Mouse (Mus musculus): ENCODE data around the gene Knstrn. TPM values are rescaled to one million over a fixed set of nuclear protein-coding genes. Genes with fewer than 3 reads are reported as not detected.

Gene Knstrn
- polyA plus RNA-seq, 1 experiment from 2014 or later = 125 TPM

DNA sequence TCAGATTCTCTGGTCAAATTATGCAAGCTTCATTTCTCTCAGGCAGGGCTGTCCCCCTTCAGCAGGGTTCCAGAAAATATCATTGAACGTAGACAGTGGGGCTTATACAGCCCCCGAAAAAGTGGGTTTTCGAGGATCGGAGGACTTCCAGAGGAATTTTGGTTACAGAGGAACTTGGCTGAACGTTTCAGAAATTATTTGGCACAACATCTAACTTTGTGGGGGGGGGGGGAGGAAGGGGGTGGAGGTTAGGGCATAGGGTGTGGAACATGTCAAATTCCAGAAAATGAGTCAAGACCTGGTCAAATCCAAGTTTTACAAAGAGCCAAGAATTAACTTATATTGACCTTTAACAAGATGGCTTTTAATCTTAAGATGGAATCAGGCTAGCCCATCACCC is 15.3 kb downstream of the Knstrn start:
- ATAC-seq (ENCODE audit: insufficient number of reproducible peaks, insufficient read depth, low FRiP score, low TSS enrichment) = no peak

DNA sequence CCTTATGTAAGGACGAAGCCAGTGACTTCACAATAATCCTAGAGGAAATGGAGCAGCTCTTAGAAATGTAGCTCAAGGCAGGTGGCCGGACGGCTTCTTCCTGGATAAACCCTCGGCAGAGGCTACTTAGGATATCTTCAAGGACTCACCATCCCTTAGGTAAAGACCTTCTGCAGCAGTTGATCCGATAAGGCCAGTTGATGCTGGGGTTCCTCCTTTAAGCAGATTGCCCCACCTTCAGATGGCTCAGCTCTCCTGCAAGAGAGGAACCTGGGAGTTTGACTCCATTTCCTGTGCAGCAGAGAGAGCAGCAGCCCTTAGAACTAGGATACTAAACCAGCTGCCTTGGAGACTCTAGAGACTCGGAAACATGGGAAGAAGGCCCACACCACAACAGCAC is 20.3 kb downstream of the Knstrn start:
- no peaks in the 10 kb centered on the region for H3K27me3 ChIP-seq
- no peak overlapping the region for H3K27ac ChIP-seq
- no peak overlapping the region for H3K9ac ChIP-seq
- ATAC-seq (ENCODE audit: insufficient number of reproducible peaks, insufficient read depth, low FRiP score, low TSS enrichment) = no peak
- 90% methylated on average over 6 of the region's 6 CpGs for WGBS
- H3K4me2 ChIP-seq (replicated peaks) = no peak overlapping the region
- no peaks in the 10 kb centered on the region for H3K9me3 ChIP-seq
- H3K4me1 ChIP-seq = no peaks in the 10 kb centered on the region
- H3K36me3 ChIP-seq = peaks cover 54% of the 10 kb centered on the region
- no peak overlapping the region for H3K4me3 ChIP-seq

More for the DNA sequence above, 15.3 kb downstream of the Knstrn start:
- peaks cover 67% of the 10 kb centered on the region for H3K36me3 ChIP-seq
- no peak overlapping the region for H3K4me3 ChIP-seq
- H3K4me1 ChIP-seq = no peaks in the 10 kb centered on the region
- H3K9ac ChIP-seq = no peak overlapping the region
- no peak overlapping the region for H3K4me2 ChIP-seq (replicated peaks)
- H3K9me3 ChIP-seq = no peaks in the 10 kb centered on the region; the same call in 1 of the 2 replicates
- H3K27ac ChIP-seq = no peak overlapping the region
- WGBS = 95% methylated on average over 5 of the region's 5 CpGs
- H3K27me3 ChIP-seq = no peaks in the 10 kb centered on the region

DNA sequence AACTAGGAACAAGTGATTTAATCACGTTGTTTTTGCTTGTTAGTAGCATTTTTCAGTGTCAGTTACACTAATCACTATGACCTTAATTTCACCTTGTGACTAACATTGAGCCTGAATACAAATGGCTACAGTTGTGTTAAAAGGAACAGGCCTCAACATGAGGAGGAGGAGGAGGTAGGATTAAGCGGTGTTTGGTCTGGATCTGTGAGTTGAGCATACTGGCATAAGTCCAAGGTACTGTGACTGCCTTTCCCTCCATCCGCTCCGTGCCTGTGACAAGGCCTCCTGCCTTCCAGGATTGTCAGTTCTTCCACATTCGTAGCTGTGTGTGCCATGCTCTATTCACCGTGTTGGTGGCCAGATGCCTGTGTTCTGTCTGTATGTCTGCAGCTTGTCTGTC is 21.3 kb downstream of the Knstrn start:
- 87% methylated on average over 6 of the region's 6 CpGs for WGBS
- Histone ChIP-seq H3K4me3 (no peak overlapping the region), H3K9ac (no peak overlapping the region), H3K4me1 (no peaks in the 10 kb centered on the region), H3K36me3 (peaks cover 54% of the 10 kb centered on the region), H3K9me3 (no peaks in the 10 kb centered on the region), H3K27ac (no peak overlapping the region), H3K27me3 (no peaks in the 10 kb centered on the region), H3K4me2 (replicated peaks) (no peak overlapping the region)
- no peak for ATAC-seq (ENCODE audit: insufficient number of reproducible peaks, insufficient read depth, low FRiP score, low TSS enrichment)

DNA sequence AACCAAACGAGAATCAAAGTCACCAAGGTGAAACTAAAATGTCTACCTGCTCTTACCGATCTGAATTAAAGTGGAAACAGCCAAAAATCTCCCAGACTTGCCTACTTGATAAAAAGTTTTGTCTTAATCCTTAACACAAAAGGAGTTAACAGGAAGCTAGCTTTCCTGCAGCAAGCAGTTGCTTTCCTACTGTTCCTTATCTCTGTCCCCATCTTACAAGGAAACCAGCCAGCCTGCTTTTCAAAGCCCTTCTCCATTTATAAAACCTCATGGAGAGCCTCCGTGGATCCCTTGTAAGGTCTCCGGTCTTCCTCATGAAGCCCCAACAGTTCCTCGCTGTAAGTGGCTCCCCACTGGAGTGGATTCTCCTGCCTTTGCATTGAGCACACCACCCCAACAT is 24.5 kb downstream of the Knstrn start:
- Histone ChIP-seq H3K9ac (no peak overlapping the region), H3K4me3 (no peak overlapping the region), H3K9me3 (no peaks in the 10 kb centered on the region), H3K4me2 (replicated peaks) (no peak overlapping the region), H3K27ac (no peak overlapping the region), H3K27me3 (no peaks in the 10 kb centered on the region), H3K4me1 (no peaks in the 10 kb centered on the region), H3K36me3 (peaks cover 27% of the 10 kb centered on the region)
- WGBS = 41% methylated on average over 5 of the region's 5 CpGs
- ATAC-seq (ENCODE audit: insufficient number of reproducible peaks, insufficient read depth, low FRiP score, low TSS enrichment) = no peak

DNA sequence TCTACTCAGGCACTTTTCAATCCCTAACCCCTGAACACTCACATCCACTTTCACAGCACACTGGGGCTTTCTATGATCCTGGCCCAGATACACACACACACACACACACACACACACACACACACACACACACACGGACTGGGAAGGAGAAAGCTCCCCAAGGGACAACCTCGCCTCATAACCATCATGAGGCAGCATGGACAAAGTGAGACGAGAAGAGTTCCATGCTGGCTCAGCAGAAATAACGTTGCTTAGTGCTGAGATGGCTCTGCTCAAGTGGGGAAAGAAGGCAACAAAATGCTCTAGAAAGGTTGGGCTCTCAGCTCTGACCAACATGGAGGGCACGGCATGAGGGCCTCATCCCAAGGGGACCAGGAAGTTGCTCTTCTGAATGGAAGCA is 27.4 kb downstream of the Knstrn start:
- H3K4me2 ChIP-seq (replicated peaks) = no peak overlapping the region
- WGBS = 74% methylated on average over 5 of the region's 5 CpGs
- H3K4me1 ChIP-seq = no peaks in the 10 kb centered on the region
- no peaks in the 10 kb centered on the region for H3K27me3 ChIP-seq
- ATAC-seq (ENCODE audit: insufficient number of reproducible peaks, insufficient read depth, low FRiP score, low TSS enrichment) = no peak
- no peak overlapping the region for H3K9ac ChIP-seq
- H3K9me3 ChIP-seq = no peaks in the 10 kb centered on the region
- H3K4me3 ChIP-seq = no peak overlapping the region
- no peak overlapping the region for H3K27ac ChIP-seq
- 0 out of 2 replicates have a peak, but pooled peaks cover 3% of the 10 kb centered on the region for H3K36me3 ChIP-seq

DNA sequence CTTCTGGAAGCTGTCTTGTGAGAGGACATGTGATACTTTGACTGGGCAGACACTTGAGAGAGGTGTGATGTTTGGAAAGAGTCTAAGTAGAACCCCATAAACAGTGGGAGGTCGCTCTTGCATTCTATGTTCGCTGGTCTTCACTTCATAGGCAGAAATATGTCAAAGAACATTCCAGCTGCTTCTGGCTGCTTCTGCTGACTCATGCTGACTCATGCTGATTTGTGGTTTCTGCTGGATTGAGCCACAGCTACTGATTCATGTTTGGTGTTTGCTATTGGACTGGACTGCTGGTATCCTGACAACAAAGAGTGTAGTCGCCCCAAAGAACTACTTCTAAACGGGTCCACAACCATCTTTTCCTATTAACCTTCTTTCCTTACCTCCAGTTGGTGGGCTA is 28.0 kb downstream of the Knstrn start:
- H3K4me3 ChIP-seq = no peak overlapping the region
- H3K4me1 ChIP-seq = no peaks in the 10 kb centered on the region
- no peak overlapping the region for H3K27ac ChIP-seq
- H3K9me3 ChIP-seq = no peaks in the 10 kb centered on the region
- H3K9ac ChIP-seq = no peak overlapping the region
- ATAC-seq (ENCODE audit: insufficient number of reproducible peaks, insufficient read depth, low FRiP score, low TSS enrichment) = no peak
- H3K27me3 ChIP-seq = no peaks in the 10 kb centered on the region
- WGBS = 81% methylated on average over 4 of the region's 4 CpGs
- no peak overlapping the region for H3K4me2 ChIP-seq (replicated peaks)
- H3K36me3 ChIP-seq = no peaks in the 10 kb centered on the region

DNA sequence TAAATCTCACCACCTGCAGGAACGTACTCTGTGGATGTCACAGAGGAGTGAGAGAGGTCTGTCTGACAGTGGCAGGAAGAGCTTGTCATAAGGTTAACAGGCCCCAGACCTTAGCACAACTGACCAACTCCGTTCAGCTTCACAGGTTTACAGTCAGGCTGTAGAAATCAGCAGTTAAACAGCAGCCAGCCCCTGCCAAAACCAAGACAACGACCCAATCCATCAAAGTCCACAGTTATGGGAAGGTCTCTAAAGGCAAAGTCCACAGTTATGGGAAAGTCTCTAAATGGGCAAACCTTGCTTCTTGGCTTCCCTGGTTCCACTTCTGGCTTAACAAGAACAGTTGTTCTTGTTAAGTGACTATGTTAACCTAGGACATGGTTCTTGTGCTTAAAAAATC is 30.6 kb downstream of the Knstrn start:
- Histone ChIP-seq H3K9me3 (no peaks in the 10 kb centered on the region), H3K4me3 (no peak overlapping the region), H3K36me3 (no peaks in the 10 kb centered on the region), H3K27me3 (no peaks in the 10 kb centered on the region), H3K27ac (no peak overlapping the region), H3K9ac (no peak overlapping the region), H3K4me1 (no peaks in the 10 kb centered on the region), H3K4me2 (replicated peaks) (no peak overlapping the region)
- WGBS = 79% methylated on average over 3 of the region's 3 CpGs
- ATAC-seq (ENCODE audit: insufficient number of reproducible peaks, insufficient read depth, low FRiP score, low TSS enrichment) = no peak

DNA sequence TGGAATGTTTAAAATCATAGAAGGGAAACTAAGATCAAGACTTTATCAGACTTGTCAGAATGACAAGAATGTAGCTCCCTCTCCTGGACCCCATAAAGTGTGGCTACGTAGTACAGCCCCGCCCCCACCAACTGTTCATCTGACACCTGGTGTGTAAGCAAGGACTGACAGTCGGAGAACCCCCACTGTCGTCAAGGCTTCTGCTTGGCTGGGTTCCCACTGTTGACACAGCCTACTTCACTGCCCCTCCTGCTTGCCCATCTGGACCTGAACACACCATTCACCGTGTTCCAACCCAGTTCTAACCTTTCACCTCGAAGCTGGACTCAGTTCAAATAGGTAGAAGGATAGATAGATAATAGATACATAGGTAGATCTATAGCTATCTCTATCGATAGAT is 32.4 kb downstream of the Knstrn start:
- Histone ChIP-seq H3K27me3 (no peaks in the 10 kb centered on the region), H3K4me2 (replicated peaks) (no peak overlapping the region), H3K27ac (no peak overlapping the region), H3K9me3 (no peaks in the 10 kb centered on the region), H3K9ac (no peak overlapping the region), H3K4me1 (no peaks in the 10 kb centered on the region), H3K36me3 (no peaks in the 10 kb centered on the region), H3K4me3 (no peak overlapping the region)
- ATAC-seq (ENCODE audit: insufficient number of reproducible peaks, insufficient read depth, low FRiP score, low TSS enrichment) = no peak
- 58% methylated on average over 7 of the region's 7 CpGs for WGBS

DNA sequence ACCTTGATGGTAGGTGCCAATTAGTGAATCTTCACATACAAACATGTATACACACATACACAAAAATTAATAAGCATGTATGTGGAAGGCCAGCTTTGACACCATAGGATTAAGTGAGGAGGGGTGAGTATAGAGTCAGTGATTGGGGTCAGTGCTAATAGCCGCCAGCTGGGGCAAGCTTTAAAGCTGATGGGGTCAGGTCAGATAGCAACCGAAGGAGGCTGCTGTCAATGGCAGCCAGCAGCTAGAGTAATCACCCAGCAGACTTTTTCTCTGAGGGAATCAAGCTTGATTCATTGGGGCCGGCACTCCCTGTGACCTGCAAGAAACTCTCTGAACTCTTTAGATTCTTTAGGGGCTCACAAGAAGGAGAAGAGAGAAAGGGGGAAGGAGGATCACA is 38.0 kb downstream of the Knstrn start:
- no peaks in the 10 kb centered on the region for H3K4me1 ChIP-seq
- 12% methylated on average over 3 of the region's 3 CpGs for WGBS
- no peak for ATAC-seq (ENCODE audit: insufficient number of reproducible peaks, insufficient read depth, low FRiP score, low TSS enrichment)

DNA sequence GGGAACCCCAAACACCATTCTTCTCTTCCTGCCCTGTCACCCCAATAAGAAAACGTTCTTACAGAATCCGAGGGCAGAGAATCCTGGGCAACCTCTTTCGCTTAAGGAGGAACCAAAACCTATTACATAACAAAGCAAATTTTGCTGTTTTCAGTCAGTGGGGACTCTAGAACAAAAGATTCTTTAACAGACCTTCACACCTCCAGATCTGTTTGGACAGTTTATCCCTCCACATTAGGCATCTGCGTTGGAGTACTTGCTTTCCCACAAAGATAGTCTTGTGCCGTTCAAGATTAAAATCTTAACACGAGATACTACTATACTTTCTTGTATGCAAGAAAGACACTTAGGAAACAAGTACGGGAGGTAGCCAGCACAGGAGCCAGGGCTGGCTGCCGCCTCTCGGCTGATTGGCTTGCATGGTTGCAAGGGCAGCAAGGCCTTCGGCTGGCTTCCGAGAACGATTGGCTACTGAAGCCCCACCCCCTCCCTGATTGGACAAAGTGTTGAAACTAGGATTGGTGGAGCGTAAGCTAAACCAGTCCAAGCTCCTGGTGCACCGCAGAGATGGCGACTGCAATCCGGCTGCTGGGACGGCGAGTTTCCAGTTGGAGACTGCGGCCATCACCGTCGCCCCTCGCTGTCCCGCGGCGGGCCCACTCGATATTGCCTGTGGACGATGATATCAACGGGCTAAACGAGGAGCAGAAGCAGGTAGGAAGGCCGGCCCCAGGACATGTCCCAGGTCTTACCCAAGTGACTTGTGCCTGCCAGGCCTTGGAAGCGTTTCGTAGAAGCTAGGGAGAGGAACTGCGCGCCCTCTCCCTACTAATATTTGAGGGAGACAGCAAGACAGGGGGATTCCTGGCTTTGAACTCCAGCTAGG is 47.9 kb downstream of the Knstrn start, which contains the start of gene Ivd:
Gene Ivd, plus strand, starts transcription at position 501 of the 886 bp plus-strand sequence.
- peak within 1 kb of the TSS; percentile 82 for H3K9ac ChIP-seq
- peak within 1 kb of the TSS; percentile 54; the same call in 1 of the 2 replicates for H3K27ac ChIP-seq
- H3K9me3 ChIP-seq = no peaks in the 10 kb centered on the region
- peaks cover 21% of the 10 kb centered on the region for H3K36me3 ChIP-seq
- peak within 1 kb of the TSS; percentile 66 for H3K4me3 ChIP-seq
- peak within 1 kb of the TSS; percentile 78 for H3K4me2 ChIP-seq (replicated peaks)
- peak; percentile 98 for ATAC-seq (ENCODE audit: insufficient number of reproducible peaks, insufficient read depth, low FRiP score, low TSS enrichment)
- under 1% methylated on average over 34 of the region's 34 CpGs for WGBS
- peaks cover 10% of the 10 kb centered on the region for H3K4me1 ChIP-seq
- H3K27me3 ChIP-seq = no peaks in the 10 kb centered on the region

More for the DNA sequence above, 38.0 kb downstream of the Knstrn start:
- no peak overlapping the region for H3K27ac ChIP-seq
- H3K36me3 ChIP-seq = no peaks in the 10 kb centered on the region
- no peaks in the 10 kb centered on the region for H3K9me3 ChIP-seq
- H3K27me3 ChIP-seq = no peaks in the 10 kb centered on the region
- no peak overlapping the region for H3K4me2 ChIP-seq (replicated peaks)
- H3K4me3 ChIP-seq = no peak overlapping the region
- no peak overlapping the region for H3K9ac ChIP-seq

DNA sequence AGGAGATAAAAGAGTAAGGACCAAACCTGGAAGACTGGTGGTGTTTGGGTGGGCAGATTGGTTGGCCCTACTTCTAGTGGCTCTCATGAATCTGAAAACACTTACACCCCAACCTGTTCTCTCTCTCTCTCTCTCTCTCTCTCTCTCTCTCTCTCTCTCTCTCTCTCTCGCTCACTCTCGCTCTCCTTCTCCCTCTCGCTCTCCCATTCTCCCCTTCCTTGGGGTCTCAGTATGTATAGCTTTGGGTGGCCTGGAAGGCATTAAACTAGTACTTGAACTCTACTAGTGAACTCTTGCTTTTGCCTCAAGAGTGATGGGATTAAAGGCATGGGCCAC is 48.5 kb downstream of the Knstrn start:
- H3K4me1 ChIP-seq = peaks cover 10% of the 10 kb centered on the region
- H3K4me3 ChIP-seq = peak overlapping the region; percentile 66
- H3K36me3 ChIP-seq = peaks cover 21% of the 10 kb centered on the region
- H3K27ac ChIP-seq = peak overlapping the region; percentile 54; the same call in 1 of the 2 replicates
- H3K27me3 ChIP-seq = no peaks in the 10 kb centered on the region
- no peak for ATAC-seq (ENCODE audit: insufficient number of reproducible peaks, insufficient read depth, low FRiP score, low TSS enrichment)
- WGBS = 25% methylated on average over 2 of the region's 3 CpGs
- peak overlapping the region; percentile 78 for H3K4me2 ChIP-seq (replicated peaks)
- peak overlapping the region; percentile 82 for H3K9ac ChIP-seq
- no peaks in the 10 kb centered on the region for H3K9me3 ChIP-seq

DNA sequence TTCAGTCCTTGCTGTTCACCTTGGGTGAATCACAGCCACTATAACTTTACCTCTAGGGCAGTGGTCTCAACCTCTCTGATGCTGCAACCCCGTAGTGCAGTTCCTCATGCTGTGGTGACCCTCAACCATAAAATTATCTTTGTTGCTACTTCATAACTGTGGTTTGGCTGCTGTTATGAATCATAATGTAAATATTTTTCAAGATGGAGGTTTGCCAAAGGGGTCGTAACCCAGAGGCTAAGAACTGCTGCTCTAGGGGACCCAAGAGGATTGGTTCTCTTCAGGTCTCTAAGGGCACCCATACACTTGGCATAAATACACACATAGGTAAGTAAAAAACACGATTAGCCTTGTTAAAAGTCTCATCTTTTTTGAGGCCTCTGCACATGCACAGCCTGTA is 56.8 kb downstream of the Knstrn start:
- H3K4me1 ChIP-seq = no peaks in the 10 kb centered on the region
- 92% methylated on average over 3 of the region's 3 CpGs for WGBS
- H3K4me3 ChIP-seq = no peak overlapping the region
- no peaks in the 10 kb centered on the region for H3K9me3 ChIP-seq
- H3K36me3 ChIP-seq = peaks cover 49% of the 10 kb centered on the region
- H3K9ac ChIP-seq = no peak overlapping the region
- no peak overlapping the region for H3K27ac ChIP-seq
- H3K27me3 ChIP-seq = no peaks in the 10 kb centered on the region
- no peak overlapping the region for H3K4me2 ChIP-seq (replicated peaks)
- no peak for ATAC-seq (ENCODE audit: insufficient number of reproducible peaks, insufficient read depth, low FRiP score, low TSS enrichment)

Data from embryonic facial prominence, embryonic 12.5 days (tissue).